Mouse (Mus musculus) stomach, embryonic 15.5 days (tissue): ENCODE results near the gene Npy4r. TPM values are rescaled to one million over a fixed set of nuclear protein-coding genes. Genes with fewer than 3 reads are reported as not detected.

Experiments
- ATAC-seq: fragments of 200-750 bp; cut with Nextera tagmentation; 2 replicates; pipeline ENCODE4 v1.8.0; 2017; ENCODE audit warnings: low read depth, moderate number of reproducible peaks, moderate TSS enrichment; ENCODE audit not compliant: insufficient read depth, low FRiP score
- H3K27ac ChIP-seq: fragments of 300-500 bp; sonication (generic); 2 replicates; pipeline ENCODE4 v1.5.1; 2015; ENCODE audit warnings: mild to moderate bottlenecking, inconsistent platforms
- H3K27me3 ChIP-seq: fragments of 300-500 bp; sonication (generic); replicated peaks from 2 replicates; pipeline ENCODE4 v1.6.1; 2015; ENCODE audit warnings: inconsistent platforms
- H3K36me3 ChIP-seq: fragments of 300-500 bp; sonication (generic); 2 replicates; pipeline ENCODE4 v1.6.1; 2015; ENCODE audit warnings: inconsistent platforms
- H3K4me1 ChIP-seq: fragments of 300-500 bp; sonication (generic); 2 replicates; pipeline ENCODE4 v1.6.1; 2015; ENCODE audit warnings: inconsistent platforms
- H3K4me2 ChIP-seq: fragments of 300-500 bp; sonication (generic); 2 replicates; pipeline ENCODE4 v1.6.1; 2015; ENCODE audit warnings: mild to moderate bottlenecking, inconsistent platforms
- H3K4me3 ChIP-seq: fragments of 300-500 bp; sonication (generic); replicated peaks from 2 replicates; pipeline ENCODE4 v1.5.1; 2015; ENCODE audit warnings: inconsistent platforms
- H3K9ac ChIP-seq: fragments of 300-500 bp; sonication (generic); 2 replicates; pipeline ENCODE4 v1.6.1; 2015; ENCODE audit warnings: inconsistent platforms
- H3K9me3 ChIP-seq: fragments of 300-500 bp; sonication (generic); 2 replicates; pipeline ENCODE4 v1.6.1; 2016; ENCODE audit warnings: inconsistent platforms
- WGBS: fragments of 180-500 bp; shearing (Covaris S2); methylation state at CpG from one replicate; pipeline ENCODE4 v1.1.7; 2015; 5-methylcytosine and 5-hydroxymethylcytosine counted together
- polyA plus RNA-seq: library from polyadenylated mRNA; unstranded; fragments of >200 nt; fragmentation: Nextera tagmentation; extraction: Ambion mirVana; gene quantifications from 2 replicates; pipeline ENCODE4 v1.2.1, GENCODE M21; 2015

Npy4r gene
- polyA plus RNA-seq, 1 experiment from 2014 or later = 0.13 TPM

GRCm38 (mm10) chr14:34154601-34155337, 2.5 kb upstream of the Npy4r start:
- Histone ChIP-seq H3K27ac (no peak overlapping the region), H3K9me3 (no peaks in the 10 kb centered on the region), H3K36me3 (no peaks in the 10 kb centered on the region), H3K9ac (no peak overlapping the region), H3K27me3 (peaks cover 11% of the 10 kb centered on the region; the same call in 1 of the 2 replicates), H3K4me1 (peaks cover 9% of the 10 kb centered on the region), H3K4me3 (no peak overlapping the region), H3K4me2 (no peak overlapping the region)
- ATAC-seq = no peak
- 45% methylated on average over 9 of the region's 9 CpGs for WGBS

- Histone ChIP-seq H3K9me3 (no peaks in the 10 kb centered on the region), H3K9ac (no peak overlapping the region), H3K36me3 (no peaks in the 10 kb centered on the region), H3K27me3 (0 out of 2 replicates have a peak, but pooled peaks cover 7% of the 10 kb centered on the region), H3K4me3 (no peak overlapping the region), H3K27ac (no peak overlapping the region), H3K4me2 (no peak overlapping the region), H3K4me1 (no peaks in the 10 kb centered on the region)
- no peak for ATAC-seq
- WGBS = 91% methylated on average over 10 of the region's 10 CpGs
Observed at GRCm38 (mm10) chr14:34142915-34143314, 9.4 kb downstream of the Npy4r start.

- Histone ChIP-seq H3K36me3 (no peaks in the 10 kb centered on the region), H3K27me3 (0 out of 2 replicates have a peak, but pooled peaks cover 7% of the 10 kb centered on the region), H3K4me2 (no peak overlapping the region), H3K9ac (no peak overlapping the region), H3K4me3 (no peak overlapping the region), H3K27ac (no peak overlapping the region), H3K4me1 (no peaks in the 10 kb centered on the region), H3K9me3 (no peaks in the 10 kb centered on the region)
- 50% methylated on average over 1 of the region's 1 CpGs for WGBS
- no peak for ATAC-seq
Observed at GRCm38 (mm10) chr14:34142316-34142715, 10.0 kb downstream of the Npy4r start.

GRCm38 (mm10) chr14:34139671-34140664, 12.3 kb downstream of the Npy4r start:
- ATAC-seq = no peak
- Histone ChIP-seq H3K4me2 (no peak overlapping the region), H3K9me3 (no peaks in the 10 kb centered on the region), H3K9ac (no peak overlapping the region), H3K27ac (no peak overlapping the region), H3K27me3 (no peaks in the 10 kb centered on the region), H3K36me3 (no peaks in the 10 kb centered on the region), H3K4me3 (no peak overlapping the region), H3K4me1 (no peaks in the 10 kb centered on the region)
- 70% methylated on average over 15 of the region's 15 CpGs for WGBS

GRCm38 (mm10) chr14:34135391-34135790, 16.9 kb downstream of the Npy4r start:
- H3K4me3 ChIP-seq = no peak overlapping the region
- no peak for ATAC-seq
- H3K36me3 ChIP-seq = no peaks in the 10 kb centered on the region
- no peaks in the 10 kb centered on the region for H3K27me3 ChIP-seq
- no peak overlapping the region for H3K4me2 ChIP-seq
- no peaks in the 10 kb centered on the region for H3K4me1 ChIP-seq
- H3K9ac ChIP-seq = no peak overlapping the region
- no peak overlapping the region for H3K27ac ChIP-seq
- no peaks in the 10 kb centered on the region for H3K9me3 ChIP-seq

GRCm38 (mm10) chr14:34131216-34131615, 21.1 kb downstream of the Npy4r start:
- Histone ChIP-seq H3K27ac (no peak overlapping the region), H3K9ac (no peak overlapping the region), H3K36me3 (no peaks in the 10 kb centered on the region), H3K9me3 (no peaks in the 10 kb centered on the region), H3K4me2 (no peak overlapping the region), H3K4me1 (no peaks in the 10 kb centered on the region), H3K27me3 (no peaks in the 10 kb centered on the region), H3K4me3 (no peak overlapping the region)
- WGBS = 62% methylated on average over 6 of the region's 6 CpGs
- ATAC-seq = no peak

- H3K4me2 ChIP-seq = no peak overlapping the region
- no peak for ATAC-seq
Observed at GRCm38 (mm10) chr14:34121691-34122090, 30.6 kb downstream of the Npy4r start.

GRCm38 (mm10) chr14:34120923-34121351, 31.4 kb downstream of the Npy4r start:
- no peak overlapping the region for H3K27ac ChIP-seq
- H3K4me3 ChIP-seq = no peak overlapping the region
- no peaks in the 10 kb centered on the region for H3K4me1 ChIP-seq
- no peak for ATAC-seq
- H3K4me2 ChIP-seq = no peak overlapping the region
- no peaks in the 10 kb centered on the region for H3K9me3 ChIP-seq
- no peaks in the 10 kb centered on the region for H3K36me3 ChIP-seq
- 84% methylated on average over 3 of the region's 3 CpGs for WGBS
- H3K9ac ChIP-seq = no peak overlapping the region
- H3K27me3 ChIP-seq = no peaks in the 10 kb centered on the region; the same call in 1 of the 2 replicates

More at GRCm38 (mm10) chr14:34121691-34122090, 30.6 kb downstream of the Npy4r start:
- Histone ChIP-seq H3K4me1 (no peaks in the 10 kb centered on the region), H3K36me3 (no peaks in the 10 kb centered on the region), H3K4me3 (no peak overlapping the region), H3K27ac (no peak overlapping the region), H3K9me3 (no peaks in the 10 kb centered on the region), H3K27me3 (no peaks in the 10 kb centered on the region; the same call in 1 of the 2 replicates), H3K9ac (no peak overlapping the region)
- 92% methylated on average over 4 of the region's 4 CpGs for WGBS

GRCm38 (mm10) chr14:34120016-34120910, 32.0 kb downstream of the Npy4r start:
- Histone ChIP-seq H3K4me1 (no peaks in the 10 kb centered on the region), H3K4me3 (no peak overlapping the region), H3K27me3 (no peaks in the 10 kb centered on the region; the same call in 1 of the 2 replicates), H3K36me3 (no peaks in the 10 kb centered on the region), H3K9me3 (no peaks in the 10 kb centered on the region), H3K27ac (no peak overlapping the region), H3K4me2 (no peak overlapping the region), H3K9ac (no peak overlapping the region)
- 77% methylated on average over 12 of the region's 12 CpGs for WGBS
- ATAC-seq = no peak

GRCm38 (mm10) chr14:34119046-34119723, 33.1 kb downstream of the Npy4r start:
- Histone ChIP-seq H3K4me3 (no peak overlapping the region), H3K36me3 (no peaks in the 10 kb centered on the region), H3K9ac (no peak overlapping the region), H3K27me3 (no peaks in the 10 kb centered on the region; the same call in 1 of the 2 replicates), H3K4me1 (no peaks in the 10 kb centered on the region), H3K4me2 (no peak overlapping the region), H3K27ac (no peak overlapping the region), H3K9me3 (no peaks in the 10 kb centered on the region)
- no peak for ATAC-seq
- whole genome bisulfite sequencing = 78% methylated on average over 7 of the region's 7 CpGs

- no peak overlapping the region for H3K9ac ChIP-seq
- no peak for ATAC-seq
- WGBS = 78% methylated on average over 4 of the region's 4 CpGs
- no peaks in the 10 kb centered on the region for H3K4me1 ChIP-seq
- no peak overlapping the region for H3K27ac ChIP-seq
- H3K4me3 ChIP-seq = no peak overlapping the region
- no peak overlapping the region for H3K4me2 ChIP-seq
- H3K27me3 ChIP-seq = no peaks in the 10 kb centered on the region
- H3K36me3 ChIP-seq = no peaks in the 10 kb centered on the region
- no peaks in the 10 kb centered on the region for H3K9me3 ChIP-seq
Observed at GRCm38 (mm10) chr14:34114311-34114710, 38.0 kb downstream of the Npy4r start.
